Mouse (Mus musculus) kidney, adult 2 months (tissue): ENCODE measurements around the gene Dad1.

Experiments used
- CTCF ChIP-seq: fragments of 200-500 bp; conservative IDR thresholded peaks from 2 replicates; pipeline ENCODE4 v1.5.1; 2011; ENCODE audit warnings: low read depth, mild to moderate bottlenecking, control low read depth, low read length, moderate library complexity, mixed read lengths; ENCODE audit not compliant: insufficient read depth, insufficient read length
- POLR2A ChIP-seq: fragments of 200-500 bp; IDR thresholded peaks from one replicate; pipeline ENCODE4 v1.6.1; 2011; ENCODE audit warnings: low read depth, low read length, control low read depth

GRCm38 (mm10) chr14:54258131-54258670 lies 4.3 kb upstream of the Dad1 start:
- TF ChIP-seq CTCF (no peak), POLR2A (no peak)
